10 mouse cellular contexts compared by ENCODE assay signal in the genomic region with DNA sequence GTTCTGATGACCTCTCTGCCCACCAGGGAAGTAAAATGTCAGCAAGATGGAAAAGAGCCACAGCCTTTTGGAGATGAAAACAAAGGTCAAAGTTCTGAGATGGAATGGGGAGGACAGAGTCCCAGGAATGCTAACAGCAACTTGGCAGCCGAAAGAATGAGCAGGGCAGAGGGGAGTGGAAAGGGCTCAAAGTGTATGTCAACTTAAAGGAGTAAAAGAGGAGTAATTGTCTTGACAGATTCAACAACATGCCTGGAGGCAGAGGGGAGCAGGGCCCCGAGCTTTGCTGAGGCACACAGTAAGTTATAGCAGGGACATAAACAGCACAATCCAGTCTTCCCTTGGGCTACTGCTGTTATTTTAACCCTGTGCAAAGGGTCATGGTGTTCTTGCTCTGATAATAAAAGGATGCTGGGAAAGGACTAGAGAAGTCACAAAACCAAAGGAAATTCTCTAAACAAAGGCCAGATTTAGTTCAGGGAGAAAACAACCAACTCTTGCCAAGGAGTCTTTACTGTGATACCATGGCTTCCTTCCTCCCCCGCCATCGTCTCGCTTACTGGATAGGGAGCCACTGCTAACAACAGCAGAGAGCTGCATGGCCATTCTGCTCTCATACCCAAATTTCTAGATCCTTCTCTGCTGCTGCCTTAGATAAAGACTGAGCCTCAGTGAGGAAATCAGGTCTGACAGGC. TPM values are rescaled to one million over a fixed set of nuclear protein-coding genes. Genes with fewer than 3 reads are reported as not detected.
DNase-seq lines count a peak whose midpoint lies in the region; ATAC-seq lines count a peak whose summit lies in the region.
"Had no signal": no experiment of that assay in that cellular context is flagged by ENCODE, and none has a peak within 500 bp of the region (broad histone marks: within the 10 kb centered on the region; RNA-seq: fewer than 3 reads in every experiment).

No protein-coding gene starts in this region.

- H3K4me2 ChIP-seq in liver, embryonic 13.5 days, result no peak overlapping the region

- intact Hi-C loops in heart, postnatal 10 days (cut with DNase I), result loop anchor here (5.0 kb wide), 1 partner anchor 58 kb away; a partner anchor contains a TSS

- H3K4me1 ChIP-seq in liver, embryonic 13.5 days (replicated peaks), result no peaks in the 10 kb centered on the region

- H3K4me3 ChIP-seq in liver, embryonic 13.5 days (replicated peaks), result no peak overlapping the region

- H3K36me3 ChIP-seq in liver, embryonic 13.5 days, result no peaks in the 10 kb centered on the region

- no peak overlapping the region for H3K9ac ChIP-seq in liver, embryonic 13.5 days

- no peaks in the 10 kb centered on the region for H3K27me3 ChIP-seq in liver, embryonic 13.5 days
- H3K27me3 ChIP-seq: CH12.LX had no signal

- 42% methylated on average over 5 of the region's 5 CpGs for whole genome bisulfite sequencing in liver, embryonic 13.5 days (ENCODE audit: insufficient replicate concordance)

- ATAC-seq in liver, embryonic 13.5 days (ENCODE audit: low read depth), result 0 out of 2 replicates have a peak, but pooled peaks have one; percentile 23
- no peak for ATAC-seq in erythroblast, adult 5-6 weeks (replicated peaks; ENCODE audit: low FRiP score, poor library complexity, severe bottlenecking)
- no peak for ATAC-seq in megakaryocyte progenitor cell, adult 5-6 weeks (replicated peaks; ENCODE audit: poor library complexity)

- no peaks in the 10 kb centered on the region for H3K9me3 ChIP-seq in liver, embryonic 13.5 days (replicated peaks)

- H3K27ac ChIP-seq in liver, embryonic 13.5 days, result no peak overlapping the region

- no peak for DNase-seq in liver, embryonic 13.5 days
- no peak for DNase-seq in liver
- DNase-seq in embryo, embryonic 10.5 days (ENCODE audit: low spot score), result peak; percentile 68
- peak; percentile 36 to 44 for DNase-seq in heart, postnatal 10 days
- DNase-seq in lung, postnatal 14 days, result peak; percentile 4
- DNase-seq in adrenal gland, postnatal 25 days, result no peak
- DNase-seq: layer of hippocampus, postnatal 36 days had no signal

RNA-seq across cellular contexts. Expression of a gene that starts 56.0 kb away (rescaled TPM):
- 0.54 and 0.68 TPM in 2 replicates for polyA plus RNA-seq in liver, embryonic 13.5 days (2015; fragmentation: Nextera tagmentation; extraction: Ambion mirVana)
- total RNA-seq in heart, postnatal 10 days (2021), result 1 to 10 TPM; 5.7 to 6.8 TPM
- 0.42 TPM in 1 of 2 replicates, not detected in the other for total RNA-seq in erythroblast, adult 5-6 weeks (2015; ENCODE audit: low replicate concordance)
- not detected in 2 replicates for total RNA-seq in erythroblast, adult 5-6 weeks (2017; ENCODE audit: low replicate concordance)
- total RNA-seq in adrenal gland, postnatal 25 days (2021), result 8.4 and 11.4 TPM in 2 replicates
- not detected in 2 replicates for total RNA-seq in megakaryocyte progenitor cell, adult 5-6 weeks (2015)
- total RNA-seq in megakaryocyte progenitor cell, adult 5-6 weeks (2017), result not detected in 2 replicates

Comparison
In these comparisons a context has a peak if more than half of its experiments do, and no peak if none do; other contexts are left out.
1. DNase-seq: peak in embryo, embryonic 10.5 days (single experiment), heart, postnatal 10 days (2 of 2) and lung, postnatal 14 days (single experiment); none in liver, embryonic 13.5 days (single experiment), liver (single experiment) and adrenal gland, postnatal 25 days (single experiment).